Mouse (Mus musculus): ENCODE measurements around the gene Slc25a25. TPM values are rescaled to one million over a fixed set of nuclear protein-coding genes. Genes with fewer than 3 reads are reported as not detected.

Slc25a25 gene
- polyA plus RNA-seq, 1 experiment from 2014 or later = 47.7 TPM

GRCm38 (mm10) chr2:32395946-32396621, 55.2 kb downstream of the Slc25a25 start:
- Histone ChIP-seq H3K9ac (replicated peaks; ENCODE audit: low read depth, low read length) (peak overlapping the region; percentile 90), H3K36me3 (ENCODE audit: control insufficient read depth, insufficient read depth) (peaks cover 2% of the 10 kb centered on the region; the same call in 1 of the 2 replicates), H3K4me1 (replicated peaks; ENCODE audit: control insufficient read depth, insufficient read depth, low read length) (peaks cover 14% of the 10 kb centered on the region), H3K27me3 (replicated peaks; ENCODE audit: control insufficient read depth, insufficient read depth, low read length) (no peaks in the 10 kb centered on the region), H3K4me3 (replicated peaks; ENCODE audit: low read length) (peak overlapping the region; percentile 97), H3K4me2 (ENCODE audit: low read length) (peak overlapping the region; percentile 88), H3K9me3 (ENCODE audit: control insufficient read depth, low read length) (no peaks in the 10 kb centered on the region), H3K27ac (ENCODE audit: low read length) (peak overlapping the region; percentile 94)
- WGBS = under 1% methylated on average over 59 of the region's 59 CpGs
- ATAC-seq = peak; percentile 98

- Histone ChIP-seq H3K9ac (replicated peaks; ENCODE audit: low read depth, low read length) (peak within 1 kb of the TSS; percentile 90), H3K36me3 (ENCODE audit: control insufficient read depth, insufficient read depth) (no peaks in the 10 kb centered on the region), H3K4me2 (ENCODE audit: low read length) (peak within 1 kb of the TSS; percentile 88), H3K4me1 (replicated peaks; ENCODE audit: control insufficient read depth, insufficient read depth, low read length) (peaks cover 14% of the 10 kb centered on the region), H3K27me3 (replicated peaks; ENCODE audit: control insufficient read depth, insufficient read depth, low read length) (no peaks in the 10 kb centered on the region), H3K27ac (ENCODE audit: low read length) (peak within 1 kb of the TSS; percentile 94), H3K9me3 (ENCODE audit: control insufficient read depth, low read length) (no peaks in the 10 kb centered on the region), H3K4me3 (replicated peaks; ENCODE audit: low read length) (peak within 1 kb of the TSS; percentile 97)
- 0% methylated on average over 31 of the region's 31 CpGs for whole genome bisulfite sequencing
- ATAC-seq = peak; percentile 90
These were observed 55.7 kb downstream of the Slc25a25 start, which contains the start of gene Ptges2 for GRCm38 (mm10) chr2:32395484-32395945. Gene Ptges2, plus strand, starts transcription at chr2:32395896.

GRCm38 (mm10) chr2:32394973-32395372, 56.3 kb downstream of the Slc25a25 start:
- peak overlapping the region; percentile 90 for H3K9ac ChIP-seq (replicated peaks; ENCODE audit: low read depth, low read length)
- peak overlapping the region; percentile 97 for H3K4me3 ChIP-seq (replicated peaks; ENCODE audit: low read length)
- no peaks in the 10 kb centered on the region for H3K36me3 ChIP-seq (ENCODE audit: control insufficient read depth, insufficient read depth)
- WGBS = 4% methylated on average over 8 of the region's 8 CpGs
- H3K4me1 ChIP-seq (replicated peaks; ENCODE audit: control insufficient read depth, insufficient read depth, low read length) = peaks cover 14% of the 10 kb centered on the region
- peak overlapping the region; percentile 88 for H3K4me2 ChIP-seq (ENCODE audit: low read length)
- H3K27me3 ChIP-seq (replicated peaks; ENCODE audit: control insufficient read depth, insufficient read depth, low read length) = no peaks in the 10 kb centered on the region
- H3K9me3 ChIP-seq (ENCODE audit: control insufficient read depth, low read length) = no peaks in the 10 kb centered on the region
- peak overlapping the region; percentile 94 for H3K27ac ChIP-seq (ENCODE audit: low read length)
- ATAC-seq = peak; percentile 2; the same call in 1 of the 2 replicates

GRCm38 (mm10) chr2:32392063-32392462, 59.2 kb downstream of the Slc25a25 start:
- Histone ChIP-seq H3K4me1 (replicated peaks; ENCODE audit: control insufficient read depth, insufficient read depth, low read length) (peaks cover 9% of the 10 kb centered on the region), H3K4me2 (ENCODE audit: low read length) (no peak overlapping the region), H3K9ac (replicated peaks; ENCODE audit: low read depth, low read length) (no peak overlapping the region), H3K27me3 (replicated peaks; ENCODE audit: control insufficient read depth, insufficient read depth, low read length) (no peaks in the 10 kb centered on the region), H3K27ac (ENCODE audit: low read length) (no peak overlapping the region), H3K9me3 (ENCODE audit: control insufficient read depth, low read length) (no peaks in the 10 kb centered on the region), H3K36me3 (ENCODE audit: control insufficient read depth, insufficient read depth) (no peaks in the 10 kb centered on the region), H3K4me3 (replicated peaks; ENCODE audit: low read length) (no peak overlapping the region)
- no peak for ATAC-seq
- 83% methylated on average over 5 of the region's 5 CpGs for WGBS

GRCm38 (mm10) chr2:32390871-32391270, 60.4 kb downstream of the Slc25a25 start:
- Histone ChIP-seq H3K9ac (replicated peaks; ENCODE audit: low read depth, low read length) (no peak overlapping the region), H3K4me1 (replicated peaks; ENCODE audit: control insufficient read depth, insufficient read depth, low read length) (peaks cover 4% of the 10 kb centered on the region; the same call in 1 of the 2 replicates), H3K4me2 (ENCODE audit: low read length) (no peak overlapping the region), H3K27me3 (replicated peaks; ENCODE audit: control insufficient read depth, insufficient read depth, low read length) (no peaks in the 10 kb centered on the region), H3K9me3 (ENCODE audit: control insufficient read depth, low read length) (no peaks in the 10 kb centered on the region), H3K4me3 (replicated peaks; ENCODE audit: low read length) (no peak overlapping the region), H3K36me3 (ENCODE audit: control insufficient read depth, insufficient read depth) (no peaks in the 10 kb centered on the region), H3K27ac (ENCODE audit: low read length) (no peak overlapping the region)
- no peak for ATAC-seq
- WGBS = 73% methylated on average over 8 of the region's 8 CpGs

GRCm38 (mm10) chr2:32389157-32389556, 62.1 kb downstream of the Slc25a25 start:
- 76% methylated on average over 2 of the region's 2 CpGs for WGBS
- H3K36me3 ChIP-seq (ENCODE audit: control insufficient read depth, insufficient read depth) = no peaks in the 10 kb centered on the region
- H3K27me3 ChIP-seq (replicated peaks; ENCODE audit: control insufficient read depth, insufficient read depth, low read length) = no peaks in the 10 kb centered on the region
- no peak overlapping the region for H3K4me2 ChIP-seq (ENCODE audit: low read length)
- H3K4me3 ChIP-seq (replicated peaks; ENCODE audit: low read length) = no peak overlapping the region
- no peak for ATAC-seq
- no peak overlapping the region for H3K9ac ChIP-seq (replicated peaks; ENCODE audit: low read depth, low read length)
- no peak overlapping the region for H3K27ac ChIP-seq (ENCODE audit: low read length)
- H3K9me3 ChIP-seq (ENCODE audit: control insufficient read depth, low read length) = no peaks in the 10 kb centered on the region
- no peaks in the 10 kb centered on the region for H3K4me1 ChIP-seq (replicated peaks; ENCODE audit: control insufficient read depth, insufficient read depth, low read length)

GRCm38 (mm10) chr2:32387706-32388490, 63.3 kb downstream of the Slc25a25 start, which contains the start of gene Lcn2:
Gene Lcn2, minus strand, starts transcription at chr2:32388252.
- no peaks in the 10 kb centered on the region for H3K36me3 ChIP-seq (ENCODE audit: control insufficient read depth, insufficient read depth)
- no peak within 1 kb of the TSS for H3K27ac ChIP-seq (ENCODE audit: low read length)
- no peak within 1 kb of the TSS for H3K4me3 ChIP-seq (replicated peaks; ENCODE audit: low read length)
- H3K9ac ChIP-seq (replicated peaks; ENCODE audit: low read depth, low read length) = no peak within 1 kb of the TSS
- H3K4me2 ChIP-seq (ENCODE audit: low read length) = no peak within 1 kb of the TSS
- WGBS = 59% methylated on average over 5 of the region's 5 CpGs
- no peaks in the 10 kb centered on the region for H3K27me3 ChIP-seq (replicated peaks; ENCODE audit: control insufficient read depth, insufficient read depth, low read length)
- ATAC-seq = no peak
- H3K9me3 ChIP-seq (ENCODE audit: control insufficient read depth, low read length) = no peaks in the 10 kb centered on the region
- no peaks in the 10 kb centered on the region for H3K4me1 ChIP-seq (replicated peaks; ENCODE audit: control insufficient read depth, insufficient read depth, low read length)

GRCm38 (mm10) chr2:32382689-32383088, 68.6 kb downstream of the Slc25a25 start:
- H3K4me1 ChIP-seq (replicated peaks; ENCODE audit: control insufficient read depth, insufficient read depth, low read length) = peaks cover 4% of the 10 kb centered on the region
- H3K9ac ChIP-seq (replicated peaks; ENCODE audit: low read depth, low read length) = no peak overlapping the region
- ATAC-seq = no peak
- 78% methylated on average over 2 of the region's 2 CpGs for WGBS
- H3K4me3 ChIP-seq (replicated peaks; ENCODE audit: low read length) = no peak overlapping the region
- no peak overlapping the region for H3K27ac ChIP-seq (ENCODE audit: low read length)
- H3K9me3 ChIP-seq (ENCODE audit: control insufficient read depth, low read length) = no peaks in the 10 kb centered on the region
- H3K4me2 ChIP-seq (ENCODE audit: low read length) = no peak overlapping the region
- H3K27me3 ChIP-seq (replicated peaks; ENCODE audit: control insufficient read depth, insufficient read depth, low read length) = no peaks in the 10 kb centered on the region
- peaks cover 14% of the 10 kb centered on the region for H3K36me3 ChIP-seq (ENCODE audit: control insufficient read depth, insufficient read depth)

GRCm38 (mm10) chr2:32381775-32382223, 69.4 kb downstream of the Slc25a25 start, which contains the start of gene 1110008P14Rik:
Gene 1110008P14Rik, minus strand, starts transcription at chr2:32381938.
- H3K9me3 ChIP-seq (ENCODE audit: control insufficient read depth, low read length) = no peaks in the 10 kb centered on the region
- peaks cover 4% of the 10 kb centered on the region for H3K4me1 ChIP-seq (replicated peaks; ENCODE audit: control insufficient read depth, insufficient read depth, low read length)
- H3K36me3 ChIP-seq (ENCODE audit: control insufficient read depth, insufficient read depth) = peaks cover 23% of the 10 kb centered on the region
- peak; percentile 94 for ATAC-seq
- H3K27me3 ChIP-seq (replicated peaks; ENCODE audit: control insufficient read depth, insufficient read depth, low read length) = no peaks in the 10 kb centered on the region
- H3K4me2 ChIP-seq (ENCODE audit: low read length) = peak within 1 kb of the TSS; percentile 91
- peak within 1 kb of the TSS; percentile 69 for H3K4me3 ChIP-seq (replicated peaks; ENCODE audit: low read length)
- no peak within 1 kb of the TSS for H3K27ac ChIP-seq (ENCODE audit: low read length)
- peak within 1 kb of the TSS; percentile 69 for H3K9ac ChIP-seq (replicated peaks; ENCODE audit: low read depth, low read length)
- WGBS = 0% methylated on average over 35 of the region's 47 CpGs
